Mouse (Mus musculus): ENCODE results near the gene Ilf3.

GRCm38 (mm10) chr9:21348152-21348551 is 19.5 kb upstream of the Ilf3 start:
- TF ChIP-seq CTCF (IDR thresholded peaks at IDR 0.05; ENCODE audit: low read depth, low read length) (no peak), POLR2A (IDR thresholded peaks at IDR 0.05; ENCODE audit: extremely low read depth, insufficient read depth, low read length) (no peak)
